Mouse (Mus musculus) heart, embryonic 14.5 days (tissue): ENCODE results near the gene Gnl1. TPM values are rescaled to one million over a fixed set of nuclear protein-coding genes. Genes with fewer than 3 reads are reported as not detected.
"Not testable (repeated sequence)": the region's sequence is repeated elsewhere in the genome, so short reads cannot be mapped to it uniquely, and the experiment has no call there.

ENCODE experiments used
- ATAC-seq: fragments of 200-750 bp; cut with Nextera tagmentation; 2 replicates; pipeline ENCODE4 v1.8.0; 2017; ENCODE audit warnings: low read depth, moderate TSS enrichment; ENCODE audit not compliant: insufficient number of reproducible peaks, insufficient read depth, low FRiP score
- H3K27ac ChIP-seq, 2 experiments: fragments of 200-500 bp in 1 of 2; fragments of 300-500 bp in 1 of 2; sonication (generic) in 1 of 2; replicated peaks in 1 of 2; 2 replicates each; pipeline ENCODE4 v1.5.1; 2012 to 2014; ENCODE audit warnings: low read depth in 2 of 2, low read length in 2 of 2, control low read depth in 1 of 2, mild to moderate bottlenecking in 1 of 2, mixed read lengths in 1 of 2; ENCODE audit not compliant: control insufficient read depth in 1 of 2, insufficient read depth in 1 of 2
- H3K27me3 ChIP-seq: fragments of 300-500 bp; sonication (generic); 2 replicates; pipeline ENCODE4 v1.6.1; 2014; ENCODE audit warnings: mild to moderate bottlenecking, low read length, control low read depth; ENCODE audit not compliant: control insufficient read depth, insufficient read depth
- H3K36me3 ChIP-seq: fragments of 300-500 bp; sonication (generic); 2 replicates; pipeline ENCODE4 v1.6.1; 2014; ENCODE audit warnings: mild to moderate bottlenecking, control low read depth, low read length, mixed read lengths; ENCODE audit not compliant: control insufficient read depth, insufficient read depth
- H3K4me1 ChIP-seq, 2 experiments: fragments of 200-500 bp in 1 of 2; fragments of 300-500 bp in 1 of 2; sonication (generic) in 1 of 2; 2 replicates each; pipeline ENCODE4 v1.6.1; 2012 to 2014; ENCODE audit warnings: low read length in 2 of 2, control low read depth in 1 of 2, mixed read lengths in 1 of 2; ENCODE audit not compliant: control insufficient read depth in 2 of 2, insufficient read depth in 2 of 2
- H3K4me2 ChIP-seq: fragments of 300-500 bp; sonication (generic); 2 replicates; pipeline ENCODE4 v1.6.1; 2014; ENCODE audit warnings: mild to moderate bottlenecking, low read length
- H3K4me3 ChIP-seq, 2 experiments: fragments of 200-500 bp in 1 of 2; fragments of 300-500 bp in 1 of 2; sonication (generic) in 1 of 2; 2 replicates each; pipeline ENCODE4 v1.5.1; 2012 to 2014; ENCODE audit warnings: low read length in 2 of 2, mild to moderate bottlenecking in 2 of 2, control low read depth in 1 of 2, low read depth in 1 of 2, moderate library complexity in 1 of 2; ENCODE audit not compliant: control insufficient read depth in 1 of 2, insufficient read depth in 1 of 2
- H3K9ac ChIP-seq: fragments of 300-500 bp; sonication (generic); 2 replicates; pipeline ENCODE4 v1.6.1; 2014; ENCODE audit warnings: mild to moderate bottlenecking, low read length
- H3K9me3 ChIP-seq: fragments of 300-500 bp; sonication (generic); 2 replicates; pipeline ENCODE4 v1.6.1; 2016; ENCODE audit warnings: low read length, control low read depth; ENCODE audit not compliant: control insufficient read depth
- WGBS: fragments of 180-500 bp; shearing (Covaris S2); extraction: QIAGEN DNeasy Blood & Tissue Kit; methylation state at CpG from one replicate; pipeline ENCODE4 v1.1.7; 2014; 5-methylcytosine and 5-hydroxymethylcytosine counted together
- polyA plus RNA-seq: library from polyadenylated mRNA; unstranded; fragments of >200 nt; fragmentation: Nextera tagmentation; extraction: Ambion mirVana; gene quantifications from 2 replicates; pipeline ENCODE4 v1.2.1, GENCODE M21; 2014

Gnl1 gene
- polyA plus RNA-seq, 1 experiment from 2014 or later, result 27.2 TPM

- not testable (repeated sequence) for H3K4me1 ChIP-seq, H3K27ac ChIP-seq, H3K4me3 ChIP-seq, H3K4me2 ChIP-seq, ATAC-seq, H3K9me3 ChIP-seq, H3K36me3 ChIP-seq, H3K27me3 ChIP-seq, H3K9ac ChIP-seq
Observed at GRCm38 (mm10) chr17:35950946-35951345, 28.7 kb upstream of the Gnl1 start.

- not testable (repeated sequence) for H3K4me2 ChIP-seq, H3K9ac ChIP-seq, H3K27ac ChIP-seq, H3K9me3 ChIP-seq, H3K4me3 ChIP-seq, H3K27me3 ChIP-seq, H3K4me1 ChIP-seq, ATAC-seq
- 64% methylated on average over 2 of the region's 3 CpGs for WGBS
- peaks cover 25% of the 10 kb centered on the region for H3K36me3 ChIP-seq
Observed at GRCm38 (mm10) chr17:35952559-35952958, 27.1 kb upstream of the Gnl1 start.

GRCm38 (mm10) chr17:35954665-35955064 is 25.0 kb upstream of the Gnl1 start:
- H3K27me3 ChIP-seq, result no peaks in the 10 kb centered on the region
- no peak for ATAC-seq
- no peaks in the 10 kb centered on the region for H3K9me3 ChIP-seq
- no peak overlapping the region for H3K4me2 ChIP-seq
- H3K4me1 ChIP-seq, result no peaks in the 10 kb centered on the region
- 73% methylated on average over 8 of the region's 8 CpGs for WGBS
- H3K27ac ChIP-seq, result no peak overlapping the region
- H3K4me3 ChIP-seq, result no peak overlapping the region
- H3K36me3 ChIP-seq, result peaks cover 46% of the 10 kb centered on the region
- no peak overlapping the region for H3K9ac ChIP-seq

- Histone ChIP-seq H3K9me3 (no peaks in the 10 kb centered on the region), H3K4me1 (no peaks in the 10 kb centered on the region), H3K27me3 (no peaks in the 10 kb centered on the region), H3K27ac (no peak overlapping the region), H3K36me3 (peaks cover 86% of the 10 kb centered on the region), H3K4me3 (no peak overlapping the region), H3K4me2 (no peak overlapping the region), H3K9ac (no peak overlapping the region)
- WGBS, result 92% methylated on average over 15 of the region's 15 CpGs
- no peak for ATAC-seq
Observed at GRCm38 (mm10) chr17:35958533-35959223, 21.0 kb upstream of the Gnl1 start.

GRCm38 (mm10) chr17:35963279-35963678 is 16.4 kb upstream of the Gnl1 start:
- H3K36me3 ChIP-seq, result peaks cover 86% of the 10 kb centered on the region
- ATAC-seq, result no peak
- no peaks in the 10 kb centered on the region for H3K27me3 ChIP-seq
- H3K4me1 ChIP-seq, result peaks cover 2% of the 10 kb centered on the region in 2 experiments; a peak in 3 of 4 replicates
- no peak overlapping the region for H3K9ac ChIP-seq
- no peaks in the 10 kb centered on the region for H3K9me3 ChIP-seq
- 90% methylated on average over 10 of the region's 10 CpGs for WGBS
- H3K27ac ChIP-seq, result no peak overlapping the region
- no peak overlapping the region for H3K4me2 ChIP-seq
- H3K4me3 ChIP-seq, result no peak overlapping the region

- Histone ChIP-seq H3K27me3 (no peaks in the 10 kb centered on the region), H3K4me1 (peaks cover 7 to 15% of the 10 kb centered on the region in 2 experiments), H3K36me3 (peaks cover 49% of the 10 kb centered on the region), H3K4me2 (no peak overlapping the region), H3K4me3 (no peak overlapping the region), H3K27ac (no peak overlapping the region), H3K9me3 (no peaks in the 10 kb centered on the region), H3K9ac (no peak overlapping the region)
- ATAC-seq, result no peak
- WGBS, result 85% methylated on average over 2 of the region's 2 CpGs
Observed at GRCm38 (mm10) chr17:35967621-35968020, 12.0 kb upstream of the Gnl1 start.

- under 1% methylated on average over 68 of the region's 68 CpGs for WGBS
- Histone ChIP-seq H3K27me3 (no peaks in the 10 kb centered on the region), H3K27ac (peak within 1 kb of the TSS; percentile 30 to 72), H3K9me3 (no peaks in the 10 kb centered on the region), H3K4me1 (peaks cover 7 to 15% of the 10 kb centered on the region in 2 experiments), H3K36me3 (peaks cover 45% of the 10 kb centered on the region), H3K4me3 (peak within 1 kb of the TSS; percentile 73 to 86), H3K9ac (peak within 1 kb of the TSS; percentile 82), H3K4me2 (peak within 1 kb of the TSS; percentile 80)
- ATAC-seq, result peak; percentile 96
Observed at GRCm38 (mm10) chr17:35969418-35970389, 9.9 kb upstream of the Gnl1 start, which contains the start of gene Abcf1. Gene Abcf1, minus strand, starts transcription at chr17:35969761.
